Mouse (Mus musculus) limb, embryonic 11.5 days (tissue): ENCODE measurements at regions not wholly inside any gene's neighbourhood (a gene's known extent, or its start where the extent isn't known, plus 50 kb on each side); places are given as distances from the start of the nearest gene placed in this dataset.

Experiments used
- ATAC-seq: fragments of 200-750 bp; cut with Nextera tagmentation; 2 replicates; pipeline ENCODE4 v1.8.0; 2017; ENCODE audit warnings: low read depth; ENCODE audit not compliant: insufficient number of reproducible peaks, low FRiP score, low TSS enrichment
- DNase-seq: peaks from one replicate; pipeline ENCODE4 v3.0.0-alpha.2; 2015; ENCODE audit warnings: low spot score
- H3K27ac ChIP-seq: fragments of 300-500 bp; sonication (generic); replicated peaks from 2 replicates; pipeline ENCODE4 v1.5.1; 2014; ENCODE audit warnings: low read depth, mild to moderate bottlenecking, low read length
- H3K27me3 ChIP-seq: fragments of 300-500 bp; sonication (generic); 2 replicates; pipeline ENCODE4 v1.6.1; 2014; ENCODE audit warnings: mild to moderate bottlenecking, low read length, mixed read lengths; ENCODE audit not compliant: control insufficient read depth, insufficient read depth
- H3K36me3 ChIP-seq: fragments of 300-500 bp; sonication (generic); 2 replicates; pipeline ENCODE4 v1.6.1; 2014; ENCODE audit warnings: mild to moderate bottlenecking, low read length, moderate library complexity, mixed read lengths; ENCODE audit not compliant: control insufficient read depth, insufficient read depth
- H3K4me1 ChIP-seq: fragments of 300-500 bp; sonication (generic); 2 replicates; pipeline ENCODE4 v1.6.1; 2014; ENCODE audit warnings: low read length, mixed read lengths; ENCODE audit not compliant: control insufficient read depth, insufficient read depth
- H3K4me2 ChIP-seq: fragments of 300-500 bp; sonication (generic); 2 replicates; pipeline ENCODE4 v1.6.1; 2014; ENCODE audit warnings: low read depth, mild to moderate bottlenecking, moderate library complexity; ENCODE audit not compliant: severe bottlenecking
- H3K4me3 ChIP-seq: fragments of 300-500 bp; sonication (generic); 2 replicates; pipeline ENCODE4 v1.5.1; 2014; ENCODE audit warnings: low read depth, low read length
- H3K9ac ChIP-seq: fragments of 300-500 bp; sonication (generic); 2 replicates; pipeline ENCODE4 v1.6.1; 2014; ENCODE audit warnings: mild to moderate bottlenecking, low read length
- H3K9me3 ChIP-seq: fragments of 300-500 bp; sonication (generic); 2 replicates; pipeline ENCODE4 v1.6.1; 2016; ENCODE audit warnings: low read length; ENCODE audit not compliant: control insufficient read depth
- WGBS: fragments of 180-500 bp; shearing (Covaris S2); extraction: QIAGEN DNeasy Blood & Tissue Kit; methylation state at CpG from one replicate; pipeline ENCODE4 v1.1.7; 2014; 5-methylcytosine and 5-hydroxymethylcytosine counted together

GRCm38 (mm10) chr15:36719241-36719640 is 288.3 kb downstream of the Zfp706 start:
- no peak for ATAC-seq
- no peak overlapping the region for H3K4me3 ChIP-seq
- 60% methylated on average over 2 of the region's 2 CpGs for WGBS
- DNase-seq: no peak
- H3K9ac ChIP-seq: no peak overlapping the region
- H3K4me1 ChIP-seq: peaks cover 13% of the 10 kb centered on the region
- H3K27me3 ChIP-seq: no peaks in the 10 kb centered on the region
- H3K27ac ChIP-seq: no peak overlapping the region
- H3K36me3 ChIP-seq: no peaks in the 10 kb centered on the region
- no peaks in the 10 kb centered on the region for H3K9me3 ChIP-seq
- H3K4me2 ChIP-seq: no peak overlapping the region

- no peak overlapping the region for H3K4me2 ChIP-seq
- no peak overlapping the region for H3K9ac ChIP-seq
- no peaks in the 10 kb centered on the region for H3K9me3 ChIP-seq
- H3K4me1 ChIP-seq: peaks cover 13% of the 10 kb centered on the region
- ATAC-seq (no peak; the same call in 1 of the 2 replicates), DNase-seq (no peak)
- H3K36me3 ChIP-seq: no peaks in the 10 kb centered on the region
- H3K4me3 ChIP-seq: no peak overlapping the region
- 22% methylated on average over 6 of the region's 6 CpGs for WGBS
- no peaks in the 10 kb centered on the region for H3K27me3 ChIP-seq
- no peak overlapping the region for H3K27ac ChIP-seq
Measured at GRCm38 (mm10) chr15:36717835-36718234, 289.7 kb downstream of the Zfp706 start.

GRCm38 (mm10) chr15:36716686-36717038 is 290.9 kb downstream of the Zfp706 start:
- Histone ChIP-seq H3K4me3 (no peak overlapping the region), H3K27ac (peak overlapping the region; percentile 51; the same call in 1 of the 2 replicates)
- ATAC-seq: no peak

GRCm38 (mm10) chr15:36715745-36716685 is 291.6 kb downstream of the Zfp706 start:
- ATAC-seq (peak; percentile 74), DNase-seq (peak; percentile 75)
- Histone ChIP-seq H3K36me3 (no peaks in the 10 kb centered on the region), H3K4me2 (peak overlapping the region; percentile 37), H3K27me3 (no peaks in the 10 kb centered on the region), H3K9me3 (no peaks in the 10 kb centered on the region), H3K4me3 (no peak overlapping the region), H3K27ac (peak overlapping the region; percentile 51; the same call in 1 of the 2 replicates), H3K9ac (peak overlapping the region; percentile 30; the same call in 1 of the 2 replicates), H3K4me1 (peaks cover 7% of the 10 kb centered on the region; the same call in 1 of the 2 replicates)
- WGBS: 20% methylated on average over 26 of the region's 26 CpGs

More at GRCm38 (mm10) chr15:36716686-36717038, 290.9 kb downstream of the Zfp706 start:
- H3K36me3 ChIP-seq: no peaks in the 10 kb centered on the region
- peak overlapping the region; percentile 37; the same call in 1 of the 2 replicates for H3K4me2 ChIP-seq
- no peaks in the 10 kb centered on the region for H3K9me3 ChIP-seq
- peak overlapping the region; percentile 14; the same call in 1 of the 2 replicates for H3K9ac ChIP-seq
- DNase-seq: no peak
- H3K27me3 ChIP-seq: no peaks in the 10 kb centered on the region
- H3K4me1 ChIP-seq: peaks cover 9% of the 10 kb centered on the region; the same call in 1 of the 2 replicates

GRCm38 (mm10) chr15:36715159-36715558 is 292.4 kb downstream of the Zfp706 start:
- no peak for ATAC-seq
- WGBS: 90% methylated on average over 6 of the region's 6 CpGs
- no peaks in the 10 kb centered on the region for H3K36me3 ChIP-seq

GRCm38 (mm10) chr15:36709788-36710187 is 297.8 kb downstream of the Zfp706 start:
- no peak for DNase-seq
- no peak for ATAC-seq
- Histone ChIP-seq H3K9ac (no peak overlapping the region), H3K36me3 (no peaks in the 10 kb centered on the region), H3K9me3 (no peaks in the 10 kb centered on the region), H3K4me3 (no peak overlapping the region), H3K27ac (no peak overlapping the region), H3K27me3 (no peaks in the 10 kb centered on the region), H3K4me1 (no peaks in the 10 kb centered on the region), H3K4me2 (no peak overlapping the region)
- WGBS: 71% methylated on average over 3 of the region's 3 CpGs

More at GRCm38 (mm10) chr15:36715159-36715558, 292.4 kb downstream of the Zfp706 start:
- Histone ChIP-seq H3K27me3 (no peaks in the 10 kb centered on the region), H3K27ac (no peak overlapping the region), H3K4me3 (no peak overlapping the region), H3K4me1 (peaks cover 7% of the 10 kb centered on the region; the same call in 1 of the 2 replicates), H3K9me3 (no peaks in the 10 kb centered on the region), H3K4me2 (no peak overlapping the region), H3K9ac (no peak overlapping the region)
- DNase-seq: no peak

- WGBS: 25% methylated on average over 3 of the region's 3 CpGs
- H3K4me3 ChIP-seq: no peak overlapping the region
- no peaks in the 10 kb centered on the region for H3K4me1 ChIP-seq
- H3K36me3 ChIP-seq: no peaks in the 10 kb centered on the region
- H3K27me3 ChIP-seq: no peaks in the 10 kb centered on the region
- peak; percentile 86 for DNase-seq
- no peak overlapping the region for H3K9ac ChIP-seq
- H3K4me2 ChIP-seq: no peak overlapping the region
- no peak for ATAC-seq
- H3K9me3 ChIP-seq: no peaks in the 10 kb centered on the region
- H3K27ac ChIP-seq: no peak overlapping the region
Measured at GRCm38 (mm10) chr15:36708471-36708870, 299.1 kb downstream of the Zfp706 start.

GRCm38 (mm10) chr15:36705990-36706389 is 301.6 kb downstream of the Zfp706 start:
- DNase-seq: peak; percentile 73
- no peak overlapping the region for H3K27ac ChIP-seq
- no peaks in the 10 kb centered on the region for H3K27me3 ChIP-seq
- no peaks in the 10 kb centered on the region for H3K36me3 ChIP-seq
- no peaks in the 10 kb centered on the region for H3K9me3 ChIP-seq
- ATAC-seq: no peak
- no peak overlapping the region for H3K9ac ChIP-seq
- no peak overlapping the region for H3K4me2 ChIP-seq
- H3K4me3 ChIP-seq: no peak overlapping the region
- H3K4me1 ChIP-seq: no peaks in the 10 kb centered on the region
- 34% methylated on average over 4 of the region's 4 CpGs for WGBS
